Mouse (Mus musculus) cerebellum, adult 2 months (tissue): ENCODE measurements around the gene Ndufb7. TPM values are rescaled to one million over a fixed set of nuclear protein-coding genes. Genes with fewer than 3 reads are reported as not detected.

Experiments
- DNase-seq, 2 experiments: peaks; one replicate each; pipeline ENCODE4 v3.0.0; 2021
- H3K27ac ChIP-seq: fragments of 200-500 bp; 2 replicates; pipeline ENCODE4 v1.5.1; 2012; ENCODE audit warnings: low read length, control low read depth, inconsistent platforms; ENCODE audit not compliant: insufficient read depth
- H3K27me3 ChIP-seq: fragments of 200-500 bp; 2 replicates; pipeline ENCODE4 v1.6.1; 2012; ENCODE audit warnings: inconsistent platforms, mild to moderate bottlenecking, low read length, moderate library complexity; ENCODE audit not compliant: control insufficient read depth, insufficient read depth
- H3K4me1 ChIP-seq: fragments of 200-500 bp; 2 replicates; pipeline ENCODE4 v1.6.1; 2011; ENCODE audit warnings: low read length; ENCODE audit not compliant: control insufficient read depth, insufficient read depth
- H3K4me3 ChIP-seq: fragments of 200-500 bp; replicated peaks from 2 replicates; pipeline ENCODE3; 2011; ENCODE audit warnings: mild to moderate bottlenecking, low read depth, low read length, control low read depth; ENCODE audit not compliant: insufficient read depth
- CTCF ChIP-seq: fragments of 200-500 bp; IDR thresholded peaks from 2 replicates; pipeline ENCODE4 v1.5.1; 2011; ENCODE audit warnings: low read depth, mild to moderate bottlenecking, control low read depth, low read length, moderate library complexity, borderline replicate concordance; ENCODE audit not compliant: insufficient read depth
- POLR2A ChIP-seq: fragments of 200-500 bp; IDR thresholded peaks from 2 replicates; pipeline ENCODE4 v1.6.1; 2011; ENCODE audit warnings: low read length, control low read depth, borderline replicate concordance; ENCODE audit not compliant: insufficient read depth
- WGBS: fragments of 180-500 bp; shearing (Covaris S2); methylation state at CpG from one replicate; pipeline ENCODE4 v1.1.7; 2018; 5-methylcytosine and 5-hydroxymethylcytosine counted together
- polyA plus RNA-seq: library from polyadenylated mRNA; depleted of rRNA; stranded (reverse); fragments of >200 nt; gene quantifications from 2 replicates; pipeline ENCODE4 v1.2.3, GENCODE M21; 2012

Ndufb7 gene
- polyA plus RNA-seq, 1 experiment: 445 TPM

DNA sequence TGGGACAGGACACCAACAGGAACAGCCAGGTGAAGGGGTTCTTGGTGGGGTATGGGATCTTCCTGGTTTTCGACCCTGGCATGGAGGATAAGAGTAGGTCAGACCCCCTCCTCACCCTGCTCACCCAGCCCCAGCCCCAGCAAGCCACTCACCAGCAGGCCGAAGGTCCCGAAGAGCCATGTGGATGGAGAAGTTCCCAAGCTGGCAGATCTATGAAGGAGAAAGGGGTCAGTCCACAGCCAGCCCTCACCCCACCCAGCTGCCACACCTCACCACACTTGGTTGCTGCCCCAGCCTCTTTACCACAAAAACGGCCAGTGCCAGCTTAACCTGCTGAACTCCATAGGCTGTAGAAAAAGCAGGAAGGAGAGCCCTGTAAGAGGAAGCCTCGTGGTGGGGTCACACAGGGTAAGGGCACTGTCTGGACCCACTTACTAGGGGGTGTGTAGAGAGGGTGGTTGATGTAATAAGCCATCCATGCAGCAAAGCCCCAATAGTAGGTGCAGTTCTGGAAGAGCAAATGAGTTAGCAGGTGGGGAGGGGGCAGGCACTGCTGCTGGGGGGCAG is 5.9 kb downstream of the Ndufb7 start:
- Histone ChIP-seq H3K27ac (no peak overlapping the region), H3K4me3 (no peak overlapping the region), H3K4me1 (peaks cover 39% of the 10 kb centered on the region), H3K27me3 (no peaks in the 10 kb centered on the region)
- no peak for DNase-seq
- TF ChIP-seq POLR2A (no peak), CTCF (no peak)
- 77% methylated on average over 5 of the region's 5 CpGs for WGBS

DNA sequence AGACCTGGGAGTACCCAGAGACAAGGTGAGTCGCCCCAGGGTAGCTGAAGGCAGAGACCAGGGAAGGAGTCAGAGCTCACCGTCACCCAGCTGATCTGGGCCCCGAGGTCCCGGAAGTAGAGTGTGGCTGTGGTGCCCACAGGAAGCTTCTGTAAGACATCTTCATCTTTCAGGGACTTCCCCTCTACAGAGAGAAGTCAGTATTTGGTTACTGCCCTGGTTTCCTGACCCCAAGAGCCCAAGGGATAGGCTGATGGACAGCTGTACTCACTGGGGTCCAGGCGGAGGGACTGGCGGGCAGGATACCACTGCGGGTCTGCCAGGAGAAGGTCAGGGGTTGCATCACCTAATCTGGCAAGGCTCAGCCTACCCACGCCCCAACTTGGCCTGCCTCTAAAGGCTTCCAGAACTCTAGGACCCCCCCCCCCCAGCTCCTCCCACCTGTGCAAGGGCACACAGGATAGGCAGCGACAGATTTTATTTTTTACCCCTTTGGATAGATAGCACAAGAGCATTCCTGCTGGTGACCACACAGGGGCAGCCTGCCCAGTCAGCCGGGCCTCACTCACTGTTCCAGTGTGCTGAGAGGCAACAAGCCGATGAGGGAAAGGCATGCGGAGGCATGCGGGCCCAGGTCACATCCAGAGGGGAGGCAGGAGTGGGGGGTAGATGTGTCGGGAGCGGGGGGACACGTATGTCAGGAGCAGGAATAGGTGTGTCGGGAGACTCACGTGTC is 6.8 kb downstream of the Ndufb7 start:
- peak; percentile 14 to 37 for DNase-seq
- H3K4me1 ChIP-seq: peaks cover 47% of the 10 kb centered on the region
- TF ChIP-seq POLR2A (no peak), CTCF (no peak)
- H3K27me3 ChIP-seq: no peaks in the 10 kb centered on the region
- 68% methylated on average over 18 of the region's 18 CpGs for WGBS
- no peak overlapping the region for H3K27ac ChIP-seq
- no peak overlapping the region for H3K4me3 ChIP-seq

DNA sequence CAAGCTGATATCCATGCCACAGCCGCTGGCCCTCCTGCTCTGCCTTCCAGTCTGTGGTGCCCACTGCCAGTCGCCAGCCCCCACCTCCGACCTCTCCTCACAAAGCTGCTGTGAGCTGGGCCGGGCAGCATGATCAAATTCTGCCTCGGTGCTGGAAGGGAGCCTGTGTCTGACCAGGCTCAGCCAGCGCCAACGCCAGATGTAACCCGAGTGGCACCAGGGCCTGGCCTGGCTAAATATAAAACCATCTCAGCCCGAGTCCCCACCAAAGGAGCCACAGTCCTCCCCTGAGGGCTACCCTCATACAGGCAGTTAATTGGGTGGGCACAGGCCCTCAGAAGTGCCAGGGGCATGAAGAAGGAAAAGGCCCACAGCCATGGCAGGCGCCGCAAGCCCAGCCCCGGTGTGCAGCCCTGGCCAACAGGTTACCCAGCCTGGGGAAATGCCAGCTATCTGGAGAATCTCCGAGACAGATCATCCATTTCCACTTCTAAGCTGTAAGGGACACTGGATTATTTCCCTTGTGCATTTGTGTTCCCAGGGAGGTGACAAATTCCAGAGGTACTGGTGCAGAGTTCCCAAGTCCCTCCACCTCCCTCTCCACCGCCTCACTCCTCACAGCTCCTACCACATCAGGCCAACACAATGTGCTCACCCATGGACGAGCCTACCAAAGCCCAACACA is 8.3 kb downstream of the Ndufb7 start:
- H3K27ac ChIP-seq: no peak overlapping the region
- H3K4me3 ChIP-seq: no peak overlapping the region
- WGBS: 17% methylated on average over 15 of the region's 15 CpGs
- peak; percentile 44 for DNase-seq
- TF ChIP-seq CTCF (no peak), POLR2A (no peak)
- no peaks in the 10 kb centered on the region for H3K27me3 ChIP-seq
- peaks cover 61% of the 10 kb centered on the region for H3K4me1 ChIP-seq

DNA sequence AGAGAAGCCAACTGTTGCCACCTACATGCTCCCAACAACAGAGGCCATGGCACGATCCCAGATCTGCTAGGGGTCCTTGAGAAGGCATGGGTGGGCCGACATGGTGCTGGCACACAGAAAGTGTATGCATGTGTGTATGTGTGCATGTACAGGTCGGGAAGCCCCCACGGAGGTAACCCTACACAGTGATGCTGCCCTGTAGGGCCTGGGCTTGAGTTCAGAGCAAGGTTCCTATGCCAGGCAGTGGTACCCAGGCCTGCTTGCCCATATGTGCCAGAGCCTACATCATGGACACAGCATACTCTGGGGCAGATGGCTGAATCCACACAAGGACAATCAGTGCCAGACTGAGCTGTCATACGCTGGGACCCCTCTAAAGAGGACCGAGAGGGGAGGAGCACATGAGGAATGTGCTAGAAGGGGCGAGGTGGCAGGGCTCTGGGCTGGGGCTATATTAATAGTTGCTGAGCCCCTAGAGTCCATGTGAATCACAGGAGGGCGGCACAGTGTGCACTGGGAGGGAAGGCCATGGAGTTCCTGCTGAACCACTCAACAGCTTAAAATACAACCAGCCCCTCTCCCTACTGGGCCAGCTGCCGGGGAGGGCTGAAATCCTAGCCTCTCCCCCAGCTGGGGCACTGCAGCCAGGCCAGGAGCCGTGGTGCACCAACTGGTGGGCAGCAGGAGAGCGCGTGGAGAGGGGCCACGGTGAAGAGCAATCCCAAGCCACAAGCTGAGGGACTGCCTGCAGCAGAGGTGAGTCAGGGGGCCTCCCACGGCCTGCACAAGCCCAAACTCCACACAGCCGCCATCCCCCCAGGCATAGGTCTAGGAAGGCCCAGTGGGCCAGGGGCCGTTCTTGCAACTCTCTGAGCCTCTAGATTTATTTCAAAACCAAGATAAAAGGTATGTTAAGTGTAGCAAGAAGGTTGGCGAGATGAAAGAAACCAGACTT is 9.4 kb downstream of the Ndufb7 start:
- Histone ChIP-seq H3K27ac (no peak overlapping the region; the same call in 1 of the 2 replicates), H3K4me3 (no peak overlapping the region), H3K27me3 (no peaks in the 10 kb centered on the region), H3K4me1 (peaks cover 68% of the 10 kb centered on the region)
- TF ChIP-seq POLR2A: no peak
- 28% methylated on average over 17 of the region's 17 CpGs for WGBS
- peak; percentile 34 to 36 for DNase-seq

DNA sequence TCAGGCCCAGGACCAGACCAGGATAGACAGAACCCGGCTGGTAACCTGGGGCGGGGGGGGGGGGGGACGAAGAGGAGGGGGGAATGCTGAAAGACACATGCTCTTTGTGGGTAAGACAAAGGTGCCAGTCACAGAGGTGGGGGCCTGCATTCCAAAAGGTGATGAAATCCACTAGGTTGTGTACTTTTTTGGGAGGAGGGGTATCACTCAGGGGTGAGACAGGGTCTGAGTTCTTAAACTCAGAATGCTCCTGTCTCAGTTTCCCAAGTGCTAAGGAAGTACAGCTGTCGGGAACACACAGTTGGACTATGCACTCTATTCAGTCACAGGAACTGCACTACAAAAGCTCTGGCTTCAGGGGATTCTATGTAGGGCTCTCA is 10.0 kb downstream of the Ndufb7 start:
- 48% methylated on average over 4 of the region's 4 CpGs for WGBS
- Histone ChIP-seq H3K27me3 (no peaks in the 10 kb centered on the region), H3K4me1 (peaks cover 73% of the 10 kb centered on the region), H3K27ac (no peak overlapping the region), H3K4me3 (no peak overlapping the region)
- no peak for DNase-seq
- no peak for TF ChIP-seq POLR2A
- no peak for TF ChIP-seq CTCF

DNA sequence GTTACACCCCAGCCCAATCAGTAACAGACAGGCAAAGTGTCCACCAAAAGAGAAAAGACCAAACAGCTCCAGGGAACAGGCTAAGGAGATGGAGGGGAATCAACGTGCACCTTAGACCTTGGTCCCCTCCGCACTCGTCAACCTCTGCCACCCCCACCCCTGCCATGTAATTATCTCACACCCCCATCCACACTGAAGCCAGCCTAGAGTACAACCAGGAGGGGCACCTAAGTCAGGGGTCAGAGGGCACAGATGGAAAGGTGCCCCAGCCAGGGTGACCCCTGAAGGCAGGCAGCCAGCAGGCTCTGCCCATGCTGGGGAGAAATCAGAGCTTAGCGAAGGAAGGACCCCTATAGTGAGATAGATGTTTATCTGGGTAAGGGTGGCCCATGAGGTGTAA is 10.4 kb downstream of the Ndufb7 start:
- Histone ChIP-seq H3K4me1 (peaks cover 73% of the 10 kb centered on the region), H3K27me3 (no peaks in the 10 kb centered on the region), H3K4me3 (no peak overlapping the region), H3K27ac (no peak overlapping the region)
- peak in 1 of 2 experiments; percentile 17 for DNase-seq
- 58% methylated on average over 4 of the region's 4 CpGs for WGBS
- TF ChIP-seq POLR2A: no peak
- no peak for TF ChIP-seq CTCF

DNA sequence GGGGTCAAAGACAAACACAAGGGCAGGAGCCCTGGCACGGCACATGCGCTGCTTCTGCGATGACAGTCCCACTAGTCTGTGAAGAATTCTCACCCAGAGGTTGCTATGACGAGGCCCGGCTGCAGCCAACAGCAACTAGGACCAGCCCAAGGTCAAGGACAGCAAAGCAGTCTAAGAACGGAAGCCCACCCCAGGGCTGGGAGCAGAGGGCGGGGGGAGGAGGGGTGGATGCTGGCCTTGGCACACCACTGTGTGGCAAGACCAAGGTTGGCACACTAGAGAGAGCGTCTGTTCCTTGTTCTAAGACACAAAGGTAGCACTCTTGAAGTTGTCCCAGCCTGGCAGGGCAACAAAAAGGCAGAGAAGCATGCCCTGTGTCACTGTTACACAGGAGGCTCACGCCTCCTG is 10.9 kb downstream of the Ndufb7 start:
- Histone ChIP-seq H3K4me3 (no peak overlapping the region), H3K27ac (no peak overlapping the region), H3K4me1 (peaks cover 77% of the 10 kb centered on the region), H3K27me3 (no peaks in the 10 kb centered on the region)
- DNase-seq: peak; percentile 27
- no peak for TF ChIP-seq CTCF
- TF ChIP-seq POLR2A: no peak
- 15% methylated on average over 9 of the region's 9 CpGs for WGBS
